Mouse (Mus musculus): ENCODE data around the gene Pi4k2a.

DNA sequence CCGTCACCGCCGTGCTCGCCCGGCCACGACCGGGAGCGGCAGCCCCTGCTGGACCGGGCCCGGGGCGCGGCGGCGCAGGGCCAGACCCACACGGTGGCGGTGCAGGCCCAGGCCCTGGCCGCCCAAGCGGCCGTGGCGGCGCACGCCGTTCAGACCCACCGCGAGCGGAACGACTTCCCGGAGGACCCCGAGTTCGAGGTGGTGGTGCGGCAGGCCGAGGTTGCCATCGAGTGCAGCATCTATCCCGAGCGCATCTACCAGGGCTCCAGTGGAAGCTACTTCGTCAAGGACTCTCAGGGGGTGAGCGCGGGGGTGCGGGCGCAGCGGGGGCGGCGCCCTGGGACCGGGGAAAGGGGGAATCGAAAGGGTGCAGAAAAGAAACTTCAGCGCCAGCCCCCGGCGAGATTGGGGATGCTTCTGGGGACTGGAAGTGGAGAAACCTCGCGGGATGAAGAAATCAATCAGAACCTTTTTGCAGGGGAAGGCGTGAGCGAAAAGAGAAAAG lies 419 bp downstream of the Pi4k2a start:
- TF ChIP-seq CTCF (conservative IDR thresholded peaks at IDR 0.05 in 1 of 2, IDR thresholded peaks at IDR 0.05 in 1 of 2; ENCODE audit: low read depth in 2 of 2, low read length in 2 of 2) (no peak), EP300 (IDR thresholded peaks at IDR 0.05; ENCODE audit: low read length) (0 out of 2 replicates have a peak, but pooled peaks have one; percentile 17), MAX (IDR thresholded peaks at IDR 0.05; ENCODE audit: low read length) (no peak), USF1 (IDR thresholded peaks at IDR 0.05; ENCODE audit: low read depth, low read length) (no peak), POLR2A (IDR thresholded peaks at IDR 0.05; ENCODE audit: low read depth, low read length) (no peak), IRF4 (IDR thresholded peaks at IDR 0.05; ENCODE audit: low read depth, low read length) (no peak), ELF1 (IDR thresholded peaks at IDR 0.05; ENCODE audit: low read depth, low read length) (no peak), TCF12 (IDR thresholded peaks at IDR 0.05; ENCODE audit: low read depth, low read length) (no peak), USF2 (conservative IDR thresholded peaks at IDR 0.05; ENCODE audit: low read depth, low read length) (no peak), TBP (conservative IDR thresholded peaks at IDR 0.05; ENCODE audit: low read depth, low read length) (no peak)
